Mouse (Mus musculus) intestine, postnatal 0 days (tissue): ENCODE measurements around the gene Dab1. TPM values are rescaled to one million over a fixed set of nuclear protein-coding genes. Genes with fewer than 3 reads are reported as not detected.

Source experiments
- ATAC-seq: fragments of 200-750 bp; cut with Nextera tagmentation; 2 replicates; pipeline ENCODE4 v1.8.0; 2017; ENCODE audit warnings: mild to moderate bottlenecking, moderate TSS enrichment, moderate library complexity
- H3K27ac ChIP-seq: fragments of 300-500 bp; sonication (generic); 2 replicates; pipeline ENCODE4 v1.5.1; 2014; ENCODE audit warnings: mild to moderate bottlenecking, low read depth, low read length, moderate library complexity
- H3K27me3 ChIP-seq: fragments of 300-500 bp; sonication (generic); replicated peaks from 2 replicates; pipeline ENCODE4 v1.6.1; 2014; ENCODE audit warnings: low read length, mixed read lengths; ENCODE audit not compliant: control insufficient read depth, insufficient read depth
- H3K36me3 ChIP-seq: fragments of 300-500 bp; sonication (generic); 2 replicates; pipeline ENCODE4 v1.6.1; 2014; ENCODE audit warnings: mild to moderate bottlenecking, moderate library complexity; ENCODE audit not compliant: control insufficient read depth, insufficient read depth
- H3K4me1 ChIP-seq: fragments of 300-500 bp; sonication (generic); replicated peaks from 2 replicates; pipeline ENCODE4 v1.6.1; 2014; ENCODE audit warnings: antibody characterized with exemption, low read length, mixed read lengths; ENCODE audit not compliant: control insufficient read depth, insufficient read depth
- H3K4me2 ChIP-seq: fragments of 300-500 bp; sonication (generic); replicated peaks from 2 replicates; pipeline ENCODE4 v1.6.1; 2014; ENCODE audit warnings: low read depth, mild to moderate bottlenecking, moderate library complexity
- H3K4me3 ChIP-seq: fragments of 300-500 bp; sonication (generic); 2 replicates; pipeline ENCODE4 v1.5.1; 2014; ENCODE audit warnings: low read depth, low read length
- H3K9ac ChIP-seq: fragments of 300-500 bp; sonication (generic); 2 replicates; pipeline ENCODE4 v1.6.1; 2014; ENCODE audit warnings: mild to moderate bottlenecking, low read depth, low read length
- H3K9me3 ChIP-seq: fragments of 300-500 bp; sonication (generic); 2 replicates; pipeline ENCODE4 v1.6.1; 2016; ENCODE audit warnings: mixed run types; ENCODE audit not compliant: control insufficient read depth
- CTCF ChIP-seq: sonication (generic); IDR thresholded peaks from 2 replicates; pipeline ENCODE4 v1.5.1; 2016; ENCODE audit warnings: low read depth, mild to moderate bottlenecking, control low read depth, antibody characterized with exemption, moderate library complexity
- WGBS: fragments of 180-500 bp; shearing (Covaris S2); extraction: QIAGEN DNeasy Blood & Tissue Kit; methylation state at CpG from one replicate; pipeline ENCODE4 v1.1.7; 2014; 5-methylcytosine and 5-hydroxymethylcytosine counted together
- polyA plus RNA-seq: library from polyadenylated mRNA; unstranded; fragments of >200 nt; fragmentation: Nextera tagmentation; extraction: Ambion mirVana; gene quantifications from 2 replicates; pipeline ENCODE4 v1.2.1, GENCODE M21; 2015

Dab1 gene
- polyA plus RNA-seq, 1 experiment from 2014 or later = 61.3 TPM

- no peak overlapping the region for H3K27ac ChIP-seq
- no peak overlapping the region for H3K9ac ChIP-seq
- no peak for ATAC-seq
- H3K4me2 ChIP-seq = no peak overlapping the region
- 85% methylated on average over 4 of the region's 4 CpGs for WGBS
- H3K4me1 ChIP-seq = no peaks in the 10 kb centered on the region
- H3K4me3 ChIP-seq = no peak overlapping the region
- H3K9me3 ChIP-seq = no peaks in the 10 kb centered on the region
- no peak for TF ChIP-seq CTCF
- H3K27me3 ChIP-seq = no peaks in the 10 kb centered on the region
- H3K36me3 ChIP-seq = no peaks in the 10 kb centered on the region
These were observed 259.7 kb downstream of the Dab1 start for GRCm38 (mm10) chr4:103878841-103879240.

GRCm38 (mm10) chr4:103881641-103882040 lies 262.5 kb downstream of the Dab1 start:
- WGBS = 65% methylated on average over 3 of the region's 3 CpGs
- ATAC-seq = no peak
- no peak overlapping the region for H3K27ac ChIP-seq
- no peaks in the 10 kb centered on the region for H3K27me3 ChIP-seq
- no peaks in the 10 kb centered on the region for H3K36me3 ChIP-seq
- H3K9ac ChIP-seq = no peak overlapping the region
- H3K9me3 ChIP-seq = no peaks in the 10 kb centered on the region
- H3K4me2 ChIP-seq = no peak overlapping the region
- TF ChIP-seq CTCF = no peak
- H3K4me3 ChIP-seq = no peak overlapping the region
- H3K4me1 ChIP-seq = no peaks in the 10 kb centered on the region

- Histone ChIP-seq H3K4me3 (no peak overlapping the region), H3K36me3 (no peaks in the 10 kb centered on the region), H3K4me2 (no peak overlapping the region), H3K27me3 (no peaks in the 10 kb centered on the region), H3K9ac (no peak overlapping the region), H3K9me3 (no peaks in the 10 kb centered on the region), H3K4me1 (no peaks in the 10 kb centered on the region), H3K27ac (no peak overlapping the region)
- no peak for ATAC-seq
- WGBS = 86% methylated on average over 2 of the region's 2 CpGs
- no peak for TF ChIP-seq CTCF
These were observed 268.9 kb downstream of the Dab1 start for GRCm38 (mm10) chr4:103888086-103888485.

- 87% methylated on average over 3 of the region's 3 CpGs for WGBS
- ATAC-seq = no peak
- H3K36me3 ChIP-seq = no peaks in the 10 kb centered on the region
- H3K4me2 ChIP-seq = no peak overlapping the region
- no peaks in the 10 kb centered on the region for H3K9me3 ChIP-seq
- no peak overlapping the region for H3K27ac ChIP-seq
- H3K27me3 ChIP-seq = no peaks in the 10 kb centered on the region
- no peak overlapping the region for H3K9ac ChIP-seq
- no peak for TF ChIP-seq CTCF
- H3K4me1 ChIP-seq = no peaks in the 10 kb centered on the region
- no peak overlapping the region for H3K4me3 ChIP-seq
These were observed 270.0 kb downstream of the Dab1 start for GRCm38 (mm10) chr4:103889110-103889509.

- no peak for ATAC-seq
- WGBS = 84% methylated on average over 4 of the region's 4 CpGs
- H3K9ac ChIP-seq = no peak overlapping the region
These were observed 277.6 kb downstream of the Dab1 start for GRCm38 (mm10) chr4:103896806-103897205.

GRCm38 (mm10) chr4:103897702-103898101 lies 278.5 kb downstream of the Dab1 start:
- WGBS = 79% methylated on average over 6 of the region's 6 CpGs
- no peaks in the 10 kb centered on the region for H3K27me3 ChIP-seq
- TF ChIP-seq CTCF = no peak
- H3K9me3 ChIP-seq = no peaks in the 10 kb centered on the region
- ATAC-seq = no peak
- no peak overlapping the region for H3K4me2 ChIP-seq
- no peak overlapping the region for H3K4me3 ChIP-seq
- H3K9ac ChIP-seq = no peak overlapping the region
- H3K4me1 ChIP-seq = no peaks in the 10 kb centered on the region
- no peak overlapping the region for H3K27ac ChIP-seq
- H3K36me3 ChIP-seq = no peaks in the 10 kb centered on the region

More at GRCm38 (mm10) chr4:103896806-103897205, 277.6 kb downstream of the Dab1 start:
- Histone ChIP-seq H3K36me3 (no peaks in the 10 kb centered on the region), H3K4me3 (no peak overlapping the region), H3K27ac (no peak overlapping the region), H3K4me2 (no peak overlapping the region), H3K4me1 (no peaks in the 10 kb centered on the region), H3K27me3 (no peaks in the 10 kb centered on the region), H3K9me3 (no peaks in the 10 kb centered on the region)
- TF ChIP-seq CTCF = no peak

- H3K36me3 ChIP-seq = no peaks in the 10 kb centered on the region
- no peaks in the 10 kb centered on the region for H3K27me3 ChIP-seq
- H3K4me3 ChIP-seq = no peak overlapping the region
- WGBS = 66% methylated on average over 4 of the region's 4 CpGs
- TF ChIP-seq CTCF = no peak
- no peak overlapping the region for H3K9ac ChIP-seq
- H3K9me3 ChIP-seq = no peaks in the 10 kb centered on the region
- ATAC-seq = no peak
- H3K4me1 ChIP-seq = no peaks in the 10 kb centered on the region
- H3K4me2 ChIP-seq = no peak overlapping the region
- no peak overlapping the region for H3K27ac ChIP-seq
These were observed 292.3 kb downstream of the Dab1 start for GRCm38 (mm10) chr4:103911441-103911840.
